Mouse (Mus musculus): ENCODE results near the gene Rpl22. TPM values are rescaled to one million over a fixed set of nuclear protein-coding genes. Genes with fewer than 3 reads are reported as not detected.
A peak's percentile ranks its signal among the peaks of the same experiment; 100 is the strongest.

The Rpl22 gene
- polyA plus RNA-seq, 1 experiment from 2014 or later, result 264 TPM

DNA sequence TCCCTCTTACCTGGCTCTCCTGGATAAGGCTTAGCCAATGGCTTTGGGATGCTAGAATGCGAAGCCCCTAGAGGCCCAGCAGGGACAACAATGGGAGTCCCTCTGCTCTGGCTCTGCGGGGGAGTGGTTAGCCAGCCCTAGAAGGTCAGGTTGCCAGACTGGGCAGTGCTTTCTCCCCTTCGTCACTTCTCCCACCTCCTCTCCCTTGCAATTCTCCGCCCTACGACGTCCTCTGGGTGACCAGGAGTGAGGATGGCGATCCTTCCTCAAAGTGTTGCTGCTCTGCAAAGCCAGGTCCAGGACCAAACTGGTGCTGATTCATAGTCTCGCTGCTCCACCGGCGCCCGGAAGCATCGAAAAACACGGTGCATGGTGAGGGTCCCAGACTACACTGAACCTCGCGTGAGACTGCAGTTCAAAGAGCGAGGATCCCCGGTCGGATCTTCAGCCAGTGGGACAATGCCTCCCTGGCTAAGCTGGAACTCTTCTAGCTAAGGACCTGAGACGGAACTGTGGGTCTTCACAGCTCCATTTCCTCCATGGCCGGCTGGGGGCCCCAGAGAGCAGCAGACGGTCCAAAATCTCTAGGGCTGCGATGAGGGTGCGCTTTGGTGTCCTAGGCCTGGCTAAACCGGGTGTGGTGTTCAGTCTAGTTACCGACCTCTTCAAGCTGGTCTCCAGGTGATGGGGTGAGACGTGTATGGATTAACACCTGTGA lies 6.9 kb upstream of the Rpl22 start, which contains the start of gene Rnf207:
TSS of gene Rnf207 (minus strand) at position 477 of the 718 bp plus-strand sequence.
- Histone ChIP-seq H3K4me3 (peak within 1 kb of the TSS; percentile 17), H3K36me3 (no peaks in the 10 kb centered on the region), H3K9me3 (no peaks in the 10 kb centered on the region), H3K4me1 (peaks cover 11% of the 10 kb centered on the region), H3K4me2 (replicated peaks) (peak within 1 kb of the TSS; percentile 37), H3K9ac (replicated peaks) (peak within 1 kb of the TSS; percentile 8; the same call in 1 of the 2 replicates), H3K27me3 (peaks cover 65% of the 10 kb centered on the region), H3K27ac (replicated peaks) (no peak within 1 kb of the TSS)
- peak; percentile 28; the same call in 1 of the 2 replicates for ATAC-seq (ENCODE audit: low FRiP score, low read depth)
- WGBS, result 4% methylated on average over 26 of the region's 26 CpGs

DNA sequence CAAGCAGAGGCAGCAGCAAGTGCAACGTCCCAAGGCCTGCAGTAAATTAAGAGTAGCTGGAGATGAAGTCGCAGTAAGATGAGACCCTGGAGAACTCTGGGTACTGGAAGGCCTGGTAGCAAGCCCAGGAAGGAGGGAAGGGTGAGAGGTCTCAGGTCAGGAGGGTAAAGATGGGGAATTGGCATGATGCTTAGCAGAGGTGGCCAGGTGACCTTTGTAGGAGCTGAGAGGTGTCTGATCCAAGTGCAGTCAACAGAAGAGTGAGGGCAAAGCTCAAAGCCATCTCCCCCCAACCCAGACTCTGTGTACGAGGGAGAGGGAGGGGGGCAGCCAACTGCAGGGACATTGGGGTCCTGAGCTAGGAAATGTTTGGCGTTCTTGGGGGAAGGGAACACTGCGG lies 4.1 kb upstream of the Rpl22 start:
- H3K4me2 ChIP-seq (replicated peaks), result no peak overlapping the region
- H3K9me3 ChIP-seq, result no peaks in the 10 kb centered on the region
- H3K27me3 ChIP-seq, result peaks cover 37% of the 10 kb centered on the region
- H3K4me1 ChIP-seq, result peaks cover 1% of the 10 kb centered on the region
- ATAC-seq (ENCODE audit: low FRiP score, low read depth), result no peak
- no peak overlapping the region for H3K4me3 ChIP-seq
- no peaks in the 10 kb centered on the region for H3K36me3 ChIP-seq
- H3K27ac ChIP-seq (replicated peaks), result 0 out of 2 replicates have a peak overlapping the region, but pooled peaks have one; percentile 22
- WGBS, result 51% methylated on average over 5 of the region's 5 CpGs
- H3K9ac ChIP-seq (replicated peaks), result no peak overlapping the region

DNA sequence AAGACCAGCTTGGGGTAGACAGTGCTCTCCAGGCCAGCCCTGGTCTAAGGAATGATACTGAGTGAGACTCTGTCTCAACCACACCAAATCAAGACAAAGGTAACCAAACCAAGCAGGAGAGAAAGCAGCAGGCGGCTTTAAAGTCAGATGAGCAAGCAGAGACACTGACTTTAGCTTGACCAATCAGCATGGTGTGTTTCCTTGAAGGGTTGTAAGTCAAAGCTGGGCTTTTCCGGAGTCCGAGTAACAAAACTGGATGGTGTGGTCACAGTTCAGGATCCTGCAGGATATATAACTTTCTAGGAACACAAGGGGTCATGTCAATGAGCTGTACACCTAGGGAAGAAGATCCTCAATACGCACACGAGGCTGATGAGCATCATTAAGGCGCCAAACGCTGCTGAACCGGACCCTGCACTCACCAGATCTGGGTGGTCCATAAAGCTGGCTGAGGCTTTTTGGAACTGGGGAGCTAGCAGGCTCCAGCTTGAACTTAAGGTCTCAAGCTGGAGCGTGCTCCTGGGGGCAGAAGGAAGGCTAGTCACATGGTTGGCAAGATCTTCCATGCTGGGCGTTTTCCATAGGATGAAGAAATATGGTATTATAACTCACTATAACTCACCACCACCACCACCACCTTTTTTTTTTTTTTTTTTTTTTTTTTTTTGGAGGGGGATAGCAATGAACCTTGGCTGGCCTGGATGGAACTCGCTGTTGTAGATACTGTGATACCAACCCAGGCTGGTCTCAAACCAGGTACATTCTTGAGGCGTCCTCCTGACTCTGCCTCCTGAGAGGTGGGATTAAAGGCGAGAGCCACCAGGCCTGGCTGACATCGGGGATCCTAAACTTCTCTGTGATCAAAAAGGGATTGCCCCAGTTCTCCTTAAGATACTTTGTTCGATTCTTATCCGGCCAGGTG lies 640 bp upstream of the Rpl22 start:
- 55% methylated on average over 16 of the region's 16 CpGs for WGBS
- H3K27me3 ChIP-seq, result peaks cover 10% of the 10 kb centered on the region
- no peaks in the 10 kb centered on the region for H3K9me3 ChIP-seq
- no peak overlapping the region for H3K27ac ChIP-seq (replicated peaks)
- ATAC-seq (ENCODE audit: low FRiP score, low read depth), result peak; percentile 31
- H3K9ac ChIP-seq (replicated peaks), result no peak overlapping the region
- peak overlapping the region; percentile 31; the same call in 1 of the 2 replicates for H3K4me2 ChIP-seq (replicated peaks)
- H3K36me3 ChIP-seq, result peaks cover 25% of the 10 kb centered on the region
- peak overlapping the region; percentile 99 for H3K4me3 ChIP-seq
- H3K4me1 ChIP-seq, result peaks cover 18% of the 10 kb centered on the region

DNA sequence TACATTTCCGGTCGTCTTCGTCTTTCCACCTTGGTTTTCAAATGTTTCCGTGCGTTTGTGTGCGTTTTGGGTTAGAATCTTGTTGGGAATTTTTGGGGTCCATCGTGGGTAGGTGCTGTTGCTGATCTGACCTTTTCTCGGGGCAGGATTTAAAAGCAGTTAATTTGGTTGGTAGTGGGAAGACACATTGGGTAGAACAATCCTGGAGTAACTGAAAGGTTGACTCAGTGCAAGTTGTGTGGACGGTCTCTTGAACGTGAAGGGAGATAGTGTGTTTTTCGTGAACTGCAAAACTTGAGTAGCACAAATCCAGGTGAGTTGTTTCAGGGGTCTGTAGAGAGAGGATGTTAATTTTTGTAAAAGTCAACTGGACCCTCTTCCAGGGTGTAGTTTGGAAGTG lies 1.0 kb downstream of the Rpl22 start:
- Histone ChIP-seq H3K9me3 (no peaks in the 10 kb centered on the region), H3K4me2 (replicated peaks) (peak overlapping the region; percentile 90), H3K27me3 (peaks cover 7% of the 10 kb centered on the region), H3K27ac (replicated peaks) (no peak overlapping the region), H3K4me3 (peak overlapping the region; percentile 99), H3K4me1 (peaks cover 18% of the 10 kb centered on the region), H3K9ac (replicated peaks) (peak overlapping the region; percentile 92), H3K36me3 (peaks cover 41% of the 10 kb centered on the region)
- no peak for ATAC-seq (ENCODE audit: low FRiP score, low read depth)
- 2% methylated on average over 11 of the region's 11 CpGs for WGBS

DNA sequence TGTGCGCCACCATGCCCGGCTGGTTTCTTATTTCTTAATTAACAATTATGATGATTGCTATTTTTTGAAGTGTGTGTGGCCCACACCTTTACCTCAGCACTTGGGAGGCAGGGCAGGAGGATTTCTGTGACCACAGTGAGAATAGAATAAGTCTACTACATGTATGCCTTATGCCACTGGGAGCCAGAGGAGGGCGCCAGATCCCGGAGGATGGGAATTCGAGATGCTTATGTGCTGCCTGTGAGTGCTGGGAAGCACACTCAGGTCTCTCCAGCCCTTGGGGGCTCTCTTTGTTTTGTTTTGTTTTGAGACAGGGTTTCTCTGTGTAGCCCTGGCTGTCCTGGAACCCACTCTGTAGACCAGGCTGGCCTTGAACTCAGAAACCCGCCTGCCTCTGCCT lies 3.1 kb downstream of the Rpl22 start:
- Histone ChIP-seq H3K4me2 (replicated peaks) (no peak overlapping the region), H3K27ac (replicated peaks) (no peak overlapping the region), H3K9me3 (no peaks in the 10 kb centered on the region), H3K4me1 (peaks cover 21% of the 10 kb centered on the region), H3K36me3 (peaks cover 63% of the 10 kb centered on the region), H3K9ac (replicated peaks) (no peak overlapping the region), H3K27me3 (no peaks in the 10 kb centered on the region), H3K4me3 (no peak overlapping the region)
- ATAC-seq (ENCODE audit: low FRiP score, low read depth), result no peak
- WGBS, result 78% methylated on average over 6 of the region's 6 CpGs

DNA sequence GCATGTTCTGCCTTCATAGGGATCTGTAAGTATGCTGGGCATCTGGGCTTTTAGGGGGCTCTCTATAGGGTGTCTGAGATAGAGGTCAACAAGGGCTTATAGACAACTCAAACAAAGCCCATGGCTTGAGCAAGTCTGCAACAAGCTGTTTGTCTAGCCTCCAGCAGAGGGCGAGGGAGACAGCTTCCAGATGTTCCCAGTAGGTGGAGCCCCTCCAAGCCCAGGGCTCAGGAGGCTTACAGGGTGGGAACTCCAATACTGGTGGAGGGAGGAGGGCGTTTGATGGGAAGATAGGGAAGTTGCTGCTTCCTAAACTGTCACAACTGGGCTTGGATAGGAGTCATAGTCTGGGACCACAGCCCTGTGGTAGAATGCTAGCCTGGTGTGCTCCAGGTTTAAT lies 7.4 kb downstream of the Rpl22 start:
- Histone ChIP-seq H3K36me3 (peaks cover 81% of the 10 kb centered on the region), H3K27me3 (peaks cover 16% of the 10 kb centered on the region), H3K9ac (replicated peaks) (no peak overlapping the region), H3K9me3 (no peaks in the 10 kb centered on the region), H3K4me3 (no peak overlapping the region), H3K4me1 (peaks cover 5% of the 10 kb centered on the region; the same call in 1 of the 2 replicates), H3K27ac (replicated peaks) (no peak overlapping the region), H3K4me2 (replicated peaks) (no peak overlapping the region)
- ATAC-seq (ENCODE audit: low FRiP score, low read depth), result peak; percentile 57; the same call in 1 of the 2 replicates
- WGBS, result 41% methylated on average over 2 of the region's 2 CpGs

DNA sequence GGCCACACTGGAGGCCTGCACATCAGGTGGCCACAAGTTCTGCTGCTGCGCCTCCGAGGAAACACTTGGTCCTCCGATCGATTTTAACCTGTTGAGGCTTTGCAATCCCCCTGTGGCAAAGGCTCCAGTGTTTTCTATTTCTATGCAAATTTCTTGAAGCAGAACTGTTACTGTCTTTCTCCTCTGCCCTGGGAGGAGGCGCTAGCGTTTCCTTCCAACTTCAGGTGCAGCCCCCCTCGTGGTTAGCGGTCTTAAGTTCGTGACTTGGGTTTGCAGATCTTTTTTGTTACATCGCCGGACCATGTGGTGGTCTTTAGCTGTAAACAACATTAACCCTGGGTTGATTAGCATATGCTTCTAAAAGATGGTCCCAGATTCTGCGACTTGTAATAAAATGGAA lies 8.0 kb downstream of the Rpl22 start:
- Histone ChIP-seq H3K9ac (replicated peaks) (no peak overlapping the region), H3K4me2 (replicated peaks) (no peak overlapping the region), H3K9me3 (no peaks in the 10 kb centered on the region), H3K36me3 (peaks cover 74% of the 10 kb centered on the region), H3K4me3 (no peak overlapping the region), H3K27me3 (peaks cover 22% of the 10 kb centered on the region), H3K4me1 (peaks cover 9% of the 10 kb centered on the region), H3K27ac (replicated peaks) (no peak overlapping the region)
- 95% methylated on average over 12 of the region's 12 CpGs for WGBS
- no peak for ATAC-seq (ENCODE audit: low FRiP score, low read depth)

DNA sequence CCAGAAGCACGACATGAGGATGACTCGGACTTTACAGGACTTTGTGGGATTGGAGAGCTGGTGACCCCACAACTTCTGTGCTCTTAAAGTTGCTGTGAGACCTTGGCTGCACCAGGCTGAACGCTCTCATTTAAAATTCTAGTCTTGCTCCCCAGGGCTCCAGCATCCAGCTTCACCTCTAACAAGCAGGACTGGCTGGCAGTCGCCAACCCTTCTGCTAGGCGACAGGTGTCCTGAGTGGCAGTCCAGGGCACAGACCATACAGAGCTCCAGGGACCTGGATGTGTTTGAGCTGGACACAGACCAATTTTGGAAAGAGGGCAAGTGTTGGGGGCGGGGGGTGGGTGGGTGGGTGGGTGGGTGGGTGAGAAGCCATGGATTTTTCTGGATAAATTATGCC lies 12.2 kb downstream of the Rpl22 start:
- H3K36me3 ChIP-seq, result peaks cover 33% of the 10 kb centered on the region
- H3K9ac ChIP-seq (replicated peaks), result no peak overlapping the region
- H3K27ac ChIP-seq (replicated peaks), result no peak overlapping the region
- H3K27me3 ChIP-seq, result peaks cover 63% of the 10 kb centered on the region
- no peak overlapping the region for H3K4me3 ChIP-seq
- H3K9me3 ChIP-seq, result no peaks in the 10 kb centered on the region
- no peak for ATAC-seq (ENCODE audit: low FRiP score, low read depth)
- H3K4me1 ChIP-seq, result peaks cover 30% of the 10 kb centered on the region
- H3K4me2 ChIP-seq (replicated peaks), result no peak overlapping the region
- WGBS, result 19% methylated on average over 5 of the region's 6 CpGs

DNA sequence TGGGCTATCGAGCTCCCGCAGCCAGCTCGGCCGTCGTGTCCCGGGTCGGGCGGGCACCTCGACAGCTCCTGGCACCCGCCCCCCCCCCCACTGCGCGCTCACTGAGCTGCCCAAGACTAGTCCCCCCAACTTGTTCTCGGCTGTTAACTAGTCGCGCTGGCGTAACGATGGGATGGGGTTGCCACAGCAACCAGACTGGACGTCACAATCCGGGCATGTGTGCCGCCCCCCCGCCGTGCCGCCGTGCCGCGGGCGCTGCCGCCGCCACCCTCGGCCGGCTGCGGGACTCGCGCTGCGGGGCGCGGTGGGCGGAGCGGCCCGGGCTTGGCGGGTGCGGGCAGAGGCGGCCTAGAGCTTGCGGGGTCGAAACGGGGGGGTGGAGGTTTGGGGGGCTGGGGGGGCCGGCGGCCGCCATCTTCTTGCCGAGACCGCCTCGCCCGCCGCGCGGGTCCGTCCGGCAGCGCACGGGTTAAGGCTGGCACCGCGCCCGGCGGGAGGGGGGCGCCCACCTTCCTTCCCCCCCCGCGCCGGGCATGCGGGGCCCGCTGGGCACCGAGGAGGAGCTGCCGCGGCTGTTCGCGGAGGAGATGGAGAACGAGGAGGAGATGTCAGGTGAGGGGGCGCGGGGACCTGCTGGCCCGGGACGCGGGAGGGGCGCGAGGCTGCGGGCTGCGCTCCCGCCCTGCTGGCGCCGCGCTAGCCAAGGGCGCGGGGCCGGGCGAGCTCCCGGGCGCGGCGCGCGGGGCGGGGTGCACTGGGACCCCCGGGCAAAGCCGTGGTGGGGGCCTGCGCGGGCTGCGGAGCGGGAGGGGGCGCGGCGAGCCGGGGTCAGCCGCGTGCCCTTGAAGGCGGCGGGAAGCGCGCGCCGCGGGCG lies 13.1 kb downstream of the Rpl22 start, which contains the start of gene Chd5:
TSS of gene Chd5 (plus strand) at position 233 of the 874 bp plus-strand sequence.
- Histone ChIP-seq H3K4me2 (replicated peaks) (peak within 1 kb of the TSS; percentile 100), H3K9ac (replicated peaks) (peak within 1 kb of the TSS; percentile 73), H3K27me3 (peaks cover 72% of the 10 kb centered on the region), H3K9me3 (no peaks in the 10 kb centered on the region), H3K36me3 (peaks cover 24% of the 10 kb centered on the region), H3K4me3 (peak within 1 kb of the TSS; percentile 68), H3K4me1 (peaks cover 32% of the 10 kb centered on the region), H3K27ac (replicated peaks) (no peak within 1 kb of the TSS)
- WGBS, result 1% methylated on average over 64 of the region's 120 CpGs
- 0 out of 2 replicates have a peak, but pooled peaks have one; percentile 31 for ATAC-seq (ENCODE audit: low FRiP score, low read depth)

DNA sequence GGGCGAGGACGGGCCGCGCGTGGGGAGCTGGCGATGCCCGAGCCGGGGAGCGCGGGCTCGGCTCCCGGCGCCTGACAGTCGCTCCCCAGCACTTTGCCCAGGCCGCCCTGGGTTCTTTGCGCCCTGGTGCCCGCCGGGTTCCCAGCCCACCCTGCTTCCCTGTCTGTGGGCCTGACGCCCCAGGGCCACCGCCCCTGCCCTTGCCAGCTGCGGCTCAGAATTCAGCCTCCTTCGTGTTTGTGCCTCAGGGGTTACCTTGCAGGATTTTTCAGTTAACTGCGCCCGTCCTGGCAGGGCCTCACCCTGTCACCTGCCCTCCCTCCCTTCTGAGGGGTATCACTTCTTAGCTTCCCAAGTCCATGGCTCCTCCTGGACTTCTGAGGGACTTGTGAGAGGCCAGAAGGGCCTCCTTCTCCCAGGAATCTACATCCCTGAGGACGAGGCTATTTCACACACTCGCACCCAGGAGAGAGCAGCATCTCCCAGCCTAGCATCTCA lies 13.8 kb downstream of the Rpl22 start:
- no peak for ATAC-seq (ENCODE audit: low FRiP score, low read depth)
- Histone ChIP-seq H3K4me3 (peak overlapping the region; percentile 68), H3K36me3 (peaks cover 17% of the 10 kb centered on the region), H3K9ac (replicated peaks) (peak overlapping the region; percentile 73), H3K4me1 (peaks cover 32% of the 10 kb centered on the region), H3K27ac (replicated peaks) (no peak overlapping the region), H3K27me3 (peaks cover 78% of the 10 kb centered on the region), H3K9me3 (no peaks in the 10 kb centered on the region), H3K4me2 (replicated peaks) (peak overlapping the region; percentile 100)
- WGBS, result 2% methylated on average over 23 of the region's 26 CpGs

Data from midbrain, embryonic 12.5 days (tissue).